Mouse (Mus musculus) liver, embryonic 15.5 days (tissue): ENCODE results near the gene Itga9. TPM values are rescaled to one million over a fixed set of nuclear protein-coding genes. Genes with fewer than 3 reads are reported as not detected.
A peak's percentile ranks its signal among the peaks of the same experiment; 100 is the strongest.
"Not testable (repeated sequence)": the region's sequence is repeated elsewhere in the genome, so short reads cannot be mapped to it uniquely, and the experiment has no call there.

ENCODE experiments used
- ATAC-seq: fragments of 200-750 bp; cut with Nextera tagmentation; 2 replicates; pipeline ENCODE4 v1.8.0; 2017; ENCODE audit warnings: moderate number of reproducible peaks, mild to moderate bottlenecking, moderate library complexity; ENCODE audit not compliant: insufficient read depth
- H3K27ac ChIP-seq: fragments of 300-500 bp; sonication (generic); replicated peaks from 2 replicates; pipeline ENCODE4 v1.5.1; 2015; ENCODE audit warnings: mild to moderate bottlenecking, inconsistent platforms
- H3K27me3 ChIP-seq: fragments of 300-500 bp; sonication (generic); 2 replicates; pipeline ENCODE4 v1.6.1; 2015; ENCODE audit warnings: mild to moderate bottlenecking, inconsistent platforms
- H3K36me3 ChIP-seq: fragments of 300-500 bp; sonication (generic); replicated peaks from 2 replicates; pipeline ENCODE4 v1.6.1; 2015; ENCODE audit warnings: moderate library complexity, mild to moderate bottlenecking, inconsistent platforms
- H3K4me1 ChIP-seq: fragments of 300-500 bp; sonication (generic); replicated peaks from 2 replicates; pipeline ENCODE4 v1.6.1; 2015; ENCODE audit warnings: inconsistent platforms
- H3K4me2 ChIP-seq: fragments of 300-500 bp; sonication (generic); 2 replicates; pipeline ENCODE4 v1.6.1; 2015; ENCODE audit warnings: moderate library complexity, mild to moderate bottlenecking, inconsistent platforms
- H3K4me3 ChIP-seq: fragments of 300-500 bp; sonication (generic); replicated peaks from 2 replicates; pipeline ENCODE4 v1.5.1; 2015; ENCODE audit warnings: mild to moderate bottlenecking, inconsistent platforms
- H3K9ac ChIP-seq: fragments of 300-500 bp; sonication (generic); 2 replicates; pipeline ENCODE4 v1.6.1; 2015; ENCODE audit warnings: moderate library complexity, mild to moderate bottlenecking, inconsistent platforms
- H3K9me3 ChIP-seq: fragments of 300-500 bp; sonication (generic); replicated peaks from 2 replicates; pipeline ENCODE4 v1.6.1; 2016; ENCODE audit warnings: inconsistent platforms
- WGBS: fragments of 180-500 bp; shearing (Covaris S2); methylation state at CpG from one replicate; pipeline ENCODE4 v1.1.7; 2015; ENCODE audit warnings: mixed read lengths; ENCODE audit not compliant: insufficient replicate concordance; 5-methylcytosine and 5-hydroxymethylcytosine counted together
- polyA plus RNA-seq: library from polyadenylated mRNA; unstranded; fragments of >200 nt; fragmentation: Nextera tagmentation; extraction: Ambion mirVana; gene quantifications from 2 replicates; pipeline ENCODE4 v1.2.1, GENCODE M21; 2015

The Itga9 gene
- polyA plus RNA-seq, 1 experiment from 2014 or later, result 3.4 TPM

GRCm38 (mm10) chr9:118584838-118585237 lies 21.7 kb upstream of the Itga9 start:
- no peak overlapping the region for H3K4me3 ChIP-seq
- 11% methylated on average over 1 of the region's 1 CpGs for WGBS
- H3K4me2 ChIP-seq, result no peak overlapping the region
- H3K4me1 ChIP-seq, result 0 out of 2 replicates have a peak, but pooled peaks cover 2% of the 10 kb centered on the region
- no peaks in the 10 kb centered on the region for H3K27me3 ChIP-seq
- no peaks in the 10 kb centered on the region for H3K9me3 ChIP-seq
- H3K36me3 ChIP-seq, result peaks cover 16% of the 10 kb centered on the region
- H3K27ac ChIP-seq, result no peak overlapping the region
- H3K9ac ChIP-seq, result no peak overlapping the region
- ATAC-seq, result no peak

GRCm38 (mm10) chr9:118585998-118586397 lies 20.5 kb upstream of the Itga9 start:
- H3K4me1 ChIP-seq, result 0 out of 2 replicates have a peak, but pooled peaks cover 2% of the 10 kb centered on the region
- ATAC-seq, result no peak
- H3K4me2 ChIP-seq, result no peak overlapping the region
- H3K36me3 ChIP-seq, result 0 out of 2 replicates have a peak, but pooled peaks cover 12% of the 10 kb centered on the region
- H3K4me3 ChIP-seq, result no peak overlapping the region
- no peak overlapping the region for H3K27ac ChIP-seq
- no peaks in the 10 kb centered on the region for H3K27me3 ChIP-seq
- no peak overlapping the region for H3K9ac ChIP-seq
- 33% methylated on average over 6 of the region's 6 CpGs for WGBS
- H3K9me3 ChIP-seq, result no peaks in the 10 kb centered on the region

- ATAC-seq, result no peak
- H3K4me3 ChIP-seq, result no peak overlapping the region
- H3K27ac ChIP-seq, result no peak overlapping the region
- no peaks in the 10 kb centered on the region for H3K27me3 ChIP-seq
- H3K9me3 ChIP-seq, result no peaks in the 10 kb centered on the region
- 46% methylated on average over 4 of the region's 4 CpGs for WGBS
- 0 out of 2 replicates have a peak, but pooled peaks cover 7% of the 10 kb centered on the region for H3K36me3 ChIP-seq
- H3K9ac ChIP-seq, result no peak overlapping the region
- H3K4me1 ChIP-seq, result 0 out of 2 replicates have a peak, but pooled peaks cover 2% of the 10 kb centered on the region
- no peak overlapping the region for H3K4me2 ChIP-seq
Observed at GRCm38 (mm10) chr9:118587115-118587514, 19.4 kb upstream of the Itga9 start.

- 15% methylated on average over 3 of the region's 3 CpGs for WGBS
- Histone ChIP-seq H3K27ac (no peak overlapping the region), H3K9me3 (no peaks in the 10 kb centered on the region), H3K4me3 (no peak overlapping the region), H3K36me3 (no peaks in the 10 kb centered on the region), H3K9ac (no peak overlapping the region), H3K4me1 (0 out of 2 replicates have a peak, but pooled peaks cover 7% of the 10 kb centered on the region), H3K4me2 (no peak overlapping the region), H3K27me3 (no peaks in the 10 kb centered on the region)
- no peak for ATAC-seq
Observed at GRCm38 (mm10) chr9:118589249-118589648, 17.2 kb upstream of the Itga9 start.

- Histone ChIP-seq H3K27ac (no peak overlapping the region), H3K4me1 (0 out of 2 replicates have a peak, but pooled peaks cover 4% of the 10 kb centered on the region), H3K27me3 (no peaks in the 10 kb centered on the region), H3K4me2 (no peak overlapping the region), H3K9ac (no peak overlapping the region), H3K9me3 (no peaks in the 10 kb centered on the region), H3K36me3 (no peaks in the 10 kb centered on the region), H3K4me3 (no peak overlapping the region)
- 19% methylated on average over 7 of the region's 7 CpGs for WGBS
- ATAC-seq, result no peak
Observed at GRCm38 (mm10) chr9:118590230-118590629, 16.3 kb upstream of the Itga9 start.

GRCm38 (mm10) chr9:118591633-118592032 lies 14.9 kb upstream of the Itga9 start:
- Histone ChIP-seq H3K4me1 (0 out of 2 replicates have a peak, but pooled peaks cover 4% of the 10 kb centered on the region), H3K36me3 (no peaks in the 10 kb centered on the region), H3K27me3 (no peaks in the 10 kb centered on the region), H3K4me3 (no peak overlapping the region), H3K4me2 (no peak overlapping the region), H3K9me3 (no peaks in the 10 kb centered on the region), H3K27ac (no peak overlapping the region), H3K9ac (no peak overlapping the region)
- no peak for ATAC-seq
- 74% methylated on average over 6 of the region's 6 CpGs for WGBS

GRCm38 (mm10) chr9:118592585-118593249 lies 13.8 kb upstream of the Itga9 start:
- Histone ChIP-seq H3K9me3 (no peaks in the 10 kb centered on the region), H3K9ac (no peak overlapping the region), H3K36me3 (no peaks in the 10 kb centered on the region), H3K27ac (no peak overlapping the region), H3K27me3 (no peaks in the 10 kb centered on the region), H3K4me3 (no peak overlapping the region), H3K4me1 (0 out of 2 replicates have a peak, but pooled peaks cover 4% of the 10 kb centered on the region), H3K4me2 (peak overlapping the region; percentile 13; the same call in 1 of the 2 replicates)
- peak; percentile 56 for ATAC-seq
- WGBS, result 42% methylated on average over 13 of the region's 13 CpGs

- Histone ChIP-seq H3K27me3 (no peaks in the 10 kb centered on the region), H3K9ac (no peak overlapping the region), H3K9me3 (no peaks in the 10 kb centered on the region), H3K4me2 (no peak overlapping the region), H3K4me1 (0 out of 2 replicates have a peak, but pooled peaks cover 4% of the 10 kb centered on the region), H3K36me3 (no peaks in the 10 kb centered on the region), H3K27ac (no peak overlapping the region), H3K4me3 (no peak overlapping the region)
- 76% methylated on average over 8 of the region's 8 CpGs for WGBS
- no peak for ATAC-seq
Observed at GRCm38 (mm10) chr9:118593443-118593842, 13.0 kb upstream of the Itga9 start.

GRCm38 (mm10) chr9:118596767-118597166 lies 9.7 kb upstream of the Itga9 start:
- H3K9me3 ChIP-seq, result no peaks in the 10 kb centered on the region
- ATAC-seq, result no peak
- H3K27me3 ChIP-seq, result no peaks in the 10 kb centered on the region
- 0 out of 2 replicates have a peak, but pooled peaks cover 4% of the 10 kb centered on the region for H3K4me1 ChIP-seq
- H3K27ac ChIP-seq, result no peak overlapping the region
- WGBS, result 63% methylated on average over 7 of the region's 7 CpGs
- H3K9ac ChIP-seq, result no peak overlapping the region
- H3K4me2 ChIP-seq, result no peak overlapping the region
- no peak overlapping the region for H3K4me3 ChIP-seq
- no peaks in the 10 kb centered on the region for H3K36me3 ChIP-seq

GRCm38 (mm10) chr9:118600393-118600792 lies 6.1 kb upstream of the Itga9 start:
- not testable (repeated sequence) for H3K4me2 ChIP-seq, H3K27ac ChIP-seq, H3K27me3 ChIP-seq, H3K36me3 ChIP-seq, ATAC-seq, H3K9me3 ChIP-seq, H3K9ac ChIP-seq, H3K4me3 ChIP-seq, H3K4me1 ChIP-seq
- 77% methylated on average over 3 of the region's 3 CpGs for WGBS

- WGBS, result 61% methylated on average over 5 of the region's 5 CpGs
- Histone ChIP-seq H3K4me3 (no peak overlapping the region), H3K4me2 (no peak overlapping the region), H3K9ac (no peak overlapping the region), H3K9me3 (no peaks in the 10 kb centered on the region), H3K27ac (no peak overlapping the region), H3K27me3 (peaks cover 26% of the 10 kb centered on the region), H3K4me1 (no peaks in the 10 kb centered on the region), H3K36me3 (no peaks in the 10 kb centered on the region)
- ATAC-seq, result no peak
Observed at GRCm38 (mm10) chr9:118602576-118602975, 3.9 kb upstream of the Itga9 start.
